Mouse (Mus musculus) adrenal gland, postnatal 14 days (tissue): Measurements from ENCODE around the gene BC061212. TPM values are rescaled to one million over a fixed set of nuclear protein-coding genes. Genes with fewer than 3 reads are reported as not detected.
"Not testable (repeated sequence)": the region's sequence is repeated elsewhere in the genome, so short reads cannot be mapped to it uniquely, and the experiment has no call there.

ENCODE experiments used
- DNase-seq: peaks from one replicate; pipeline ENCODE4 v3.0.0; 2021; ENCODE audit warnings: mixed read lengths
- long read RNA-seq, 2 experiments: library from polyadenylated mRNA; stranded (forward); transcript quantifications; one replicate each; pipeline ENCODE4 v2.0.0; 2021
- total RNA-seq: library from RNA; stranded (reverse); gene quantifications from 2 replicates; pipeline ENCODE4 v1.2.3, GENCODE M21; 2021

Gene BC061212
- total RNA-seq = not detected in 2 replicates
- long read RNA-seq, experiment 1 = 0 reads
- long read RNA-seq, experiment 2 = 0 reads

GRCm38 (mm10) chr5:94070445-94070844 lies at the start of gene BC061212:
Gene BC061212, minus strand, starts transcription at chr5:94070545.
- not testable (repeated sequence) for DNase-seq

- not testable (repeated sequence) for DNase-seq
Observed at GRCm38 (mm10) chr5:94076085-94076484, 5.7 kb upstream of the BC061212 start, which contains the start of gene Gm6351. Gene Gm6351, plus strand, starts transcription at chr5:94076385.

Other genes with a start within 250 kb of the BC061212 start
- gene Gm7792, start 226.8 kb downstream of the BC061212 start, total RNA-seq = not detected in 2 replicates
- gene Gm16429, start 141.5 kb downstream of the BC061212 start, total RNA-seq = not detected in 2 replicates
- not detected in 2 replicates for gene Gm6351, start 5.8 kb upstream of the BC061212 start, total RNA-seq
- not detected in 2 replicates for gene Gm3106, start 147.5 kb upstream of the BC061212 start, total RNA-seq
- not detected in 2 replicates for gene A430089I19Rik, start 236.3 kb upstream of the BC061212 start, total RNA-seq
- not detected in 2 replicates for gene Gm6502, start 243.9 kb upstream of the BC061212 start, total RNA-seq